Mouse (Mus musculus) cortical plate, adult 2 months (tissue): ENCODE results near the gene Hdx.

ENCODE experiments used
- CTCF ChIP-seq: fragments of 200-500 bp; IDR thresholded peaks from 2 replicates; pipeline ENCODE4 v1.5.1; 2011; ENCODE audit warnings: mild to moderate bottlenecking, control low read depth, low read length; ENCODE audit not compliant: insufficient read depth; ENCODE audit errors: extremely low read depth
- POLR2A ChIP-seq: fragments of 200-500 bp; IDR thresholded peaks from 2 replicates; pipeline ENCODE4 v1.6.1; 2011; ENCODE audit warnings: mild to moderate bottlenecking, low read length, control low read depth; ENCODE audit not compliant: insufficient read depth; ENCODE audit errors: extremely low read depth

DNA sequence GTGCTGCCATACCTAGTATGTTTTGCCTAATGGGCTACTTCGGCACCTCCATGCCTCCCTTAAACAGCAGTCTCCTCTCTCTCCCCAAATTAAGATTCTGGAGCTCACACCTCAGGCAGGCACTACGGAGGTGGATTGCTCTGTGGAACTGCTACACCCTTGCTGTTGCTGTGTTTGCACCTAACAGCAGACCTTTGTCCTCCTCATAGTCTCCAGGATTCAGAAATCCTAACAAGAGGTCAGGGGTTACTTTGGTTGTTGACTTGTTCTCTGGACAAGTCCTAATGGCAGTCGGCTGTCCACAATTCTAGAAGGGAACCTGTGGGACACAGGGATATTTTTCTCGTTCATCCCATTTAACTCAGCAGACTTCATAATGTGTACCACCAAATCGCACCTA lies 56.3 kb downstream of the Hdx start:
- TF ChIP-seq CTCF (no peak), POLR2A (no peak)
